Mouse (Mus musculus): ENCODE measurements around the gene Zdhhc4.

- no peak for TF ChIP-seq CTCF (IDR thresholded peaks at IDR 0.05; ENCODE audit: low read depth)
- TF ChIP-seq EP300 (IDR thresholded peaks at IDR 0.05; ENCODE audit: low read depth): no peak
Observed at GRCm38 (mm10) chr5:143357564-143357963, 28.5 kb upstream of the Zdhhc4 start.

Measured in liver, embryonic 14.5 days (tissue).